Comparison of ENCODE assay signal across 23 mouse cellular contexts in genomic region chr8:121980792-121981519, GRCm38 (mm10). TPM values are rescaled to one million over a fixed set of nuclear protein-coding genes. Genes with fewer than 3 reads are reported as not detected.
"Had no signal": no experiment of that assay in that cellular context is flagged by ENCODE, and none has a peak within 500 bp of the region (broad histone marks: within the 10 kb centered on the region; RNA-seq: fewer than 3 reads in every experiment).

No protein-coding gene starts in this region.

- H3K4me2 ChIP-seq: liver, embryonic 13.5 days; lung, embryonic 15.5 days; midbrain, embryonic 11.5 days; midbrain, embryonic 15.5 days; neural tube, embryonic 12.5 days; stomach, embryonic 15.5 days had no signal

- ATAC-seq: hindbrain, postnatal 0 days; liver, postnatal 0 days; midbrain, embryonic 15.5 days had no signal

- H3K4me3 ChIP-seq: left cerebral cortex, adult 2 months; limb, embryonic 10.5 days; liver, embryonic 13.5 days; lung, embryonic 15.5 days; megakaryocyte, embryonic 14.5 days; midbrain, embryonic 15.5 days; neural tube, embryonic 12.5 days; stomach, embryonic 15.5 days had no signal

- H3K9me3 ChIP-seq: limb, embryonic 10.5 days; liver, embryonic 13.5 days; lung, embryonic 15.5 days; megakaryocyte, embryonic 14.5 days; midbrain, embryonic 15.5 days; neural tube, embryonic 12.5 days; stomach, embryonic 15.5 days had no signal

- H3K4me1 ChIP-seq: limb, embryonic 10.5 days; liver, embryonic 13.5 days; lung, embryonic 15.5 days; midbrain, embryonic 15.5 days; neural tube, embryonic 12.5 days; stomach, embryonic 15.5 days had no signal

- H3K27me3 ChIP-seq: liver, embryonic 13.5 days; lung, embryonic 15.5 days; megakaryocyte, embryonic 14.5 days; midbrain, embryonic 15.5 days; neural tube, embryonic 12.5 days; stomach, embryonic 15.5 days had no signal

- H3K27ac ChIP-seq: hindbrain, postnatal 0 days; left cerebral cortex, adult 2 months; limb, embryonic 10.5 days; liver, embryonic 13.5 days; lung, embryonic 15.5 days; macrophage; midbrain, embryonic 15.5 days; neural tube, embryonic 12.5 days; stomach, embryonic 15.5 days had no signal

- H3K9ac ChIP-seq: liver, embryonic 13.5 days; liver, postnatal 0 days; lung, embryonic 15.5 days; midbrain, embryonic 15.5 days; neural tube, embryonic 12.5 days; stomach, embryonic 15.5 days had no signal

- DNase-seq: liver, embryonic 13.5 days; liver, postnatal 0 days; lung, postnatal 14 days; right cerebral cortex, postnatal 4 days; thymus, adult 2 months; thymus, postnatal 25 days had no signal

RNA-seq across cellular contexts. Expression of gene Car5a, which starts 36.3 kb away (rescaled TPM):
- total RNA-seq: layer of hippocampus, postnatal 25 days; left cerebral cortex, adult 2 months; monocyte, adult 5-6 weeks; neutrophil, adult 5-6 weeks had no signal
- polyA plus RNA-seq: intestine, embryonic 14.5 days; limb, embryonic 10.5 days; limb, embryonic 14.5 days; lung, embryonic 15.5 days; macrophage; testis, adult 2 months; thymus, adult 2 months; urinary bladder, adult 2 months had no signal
